Mouse (Mus musculus) G1E (cell line): ENCODE results near the gene Sec22b. TPM values are rescaled to one million over a fixed set of nuclear protein-coding genes. Genes with fewer than 3 reads are reported as not detected.

Experiments used
- ATAC-seq: 2 replicates; pipeline ENCODE4 v1.8.0; 2016; ENCODE audit warnings: mild to moderate bottlenecking; ENCODE audit not compliant: insufficient number of reproducible peaks, poor library complexity, low FRiP score, severe bottlenecking; ENCODE audit errors: extremely low read depth
- DNase-seq: peaks from one replicate; pipeline ENCODE4 v3.0.0; 2012; ENCODE audit warnings: low spot score
- H3K27me3 ChIP-seq: 2 replicates; pipeline ENCODE4 v1.6.1; 2012; ENCODE audit warnings: mild to moderate bottlenecking, low read length, inconsistent platforms; ENCODE audit not compliant: insufficient read depth
- H3K36me3 ChIP-seq: replicated peaks from 2 replicates; pipeline ENCODE3; 2012; ENCODE audit warnings: mild to moderate bottlenecking, inconsistent platforms
- H3K4me1 ChIP-seq: 2 replicates; pipeline ENCODE4 v1.6.1; 2012; ENCODE audit warnings: low read depth, low read length, inconsistent platforms, mixed read lengths; ENCODE audit not compliant: insufficient read depth
- H3K4me3 ChIP-seq: 2 replicates; pipeline ENCODE4 v1.5.1; 2012; ENCODE audit warnings: low read depth, mild to moderate bottlenecking, inconsistent platforms, low read length, moderate library complexity, mixed read lengths
- H3K9me3 ChIP-seq: replicated peaks from 2 replicates; pipeline ENCODE4 v1.6.1; 2012; ENCODE audit warnings: inconsistent platforms
- CTCF ChIP-seq: IDR thresholded peaks from 2 replicates; pipeline ENCODE4 v1.5.1; 2012; ENCODE audit warnings: low read depth, low read length, inconsistent platforms, mixed read lengths
- GATA1 ChIP-seq: IDR thresholded peaks from 2 replicates; pipeline ENCODE4 v1.6.1; 2012; ENCODE audit warnings: borderline replicate concordance, low read length, inconsistent platforms, mixed read lengths
- GATA2 ChIP-seq: IDR thresholded peaks from 2 replicates; pipeline ENCODE4 v1.6.1; 2012; ENCODE audit warnings: low read depth, low read length, inconsistent platforms, borderline replicate concordance
- POLR2AphosphoS5 ChIP-seq: IDR thresholded peaks from 2 replicates; pipeline ENCODE4 v1.6.1; 2012; ENCODE audit warnings: low read depth, low read length, inconsistent platforms; ENCODE audit not compliant: insufficient replicate concordance
- TAL1 ChIP-seq: conservative IDR thresholded peaks from 2 replicates; pipeline ENCODE4 v1.6.1; 2012; ENCODE audit warnings: low read depth, low read length, inconsistent platforms, mixed read lengths
- polyA plus RNA-seq: library from polyadenylated mRNA; stranded (reverse); fragments of >175 nt; gene quantifications from 2 replicates; pipeline ENCODE4 v1.2.3, GENCODE M21; 2012
- total RNA-seq, 2 experiments: library from RNA; stranded (forward) in 1 of 2; stranded (reverse) in 1 of 2; fragments of 200-1000 nt in 1 of 2; fragments of >200 nt in 1 of 2; fragmentation: Nextera tagmentation in 1 of 2; gene quantifications; 2 replicates each; pipeline ENCODE4 v1.2.3; 2014 to 2017

Gene Sec22b
- total and polyA plus RNA-seq, 3 experiments = 58.3 to 79.6 (median 78.3) TPM

GRCm38 (mm10) chr3:97941440-97942259, 40.7 kb downstream of the Sec22b start:
- H3K4me1 ChIP-seq = no peaks in the 10 kb centered on the region
- H3K4me3 ChIP-seq = no peak overlapping the region
- H3K9me3 ChIP-seq = peaks cover 3% of the 10 kb centered on the region
- no peaks in the 10 kb centered on the region for H3K36me3 ChIP-seq
- no peak for DNase-seq
- TF ChIP-seq GATA1 = no peak
- no peaks in the 10 kb centered on the region for H3K27me3 ChIP-seq
- no peak for ATAC-seq

- Histone ChIP-seq H3K4me3 (no peak overlapping the region), H3K27me3 (no peaks in the 10 kb centered on the region), H3K36me3 (no peaks in the 10 kb centered on the region), H3K4me1 (no peaks in the 10 kb centered on the region), H3K9me3 (peaks cover 3% of the 10 kb centered on the region)
- no peak for DNase-seq
- ATAC-seq = no peak
- TF ChIP-seq CTCF = no peak
- TF ChIP-seq POLR2AphosphoS5 = no peak
- no peak for TF ChIP-seq GATA2
- no peak for TF ChIP-seq TAL1
- no peak for TF ChIP-seq GATA1
Observed at GRCm38 (mm10) chr3:97942260-97942950, 41.4 kb downstream of the Sec22b start.

GRCm38 (mm10) chr3:97944462-97944861, 43.5 kb downstream of the Sec22b start:
- H3K27me3 ChIP-seq = no peaks in the 10 kb centered on the region
- H3K9me3 ChIP-seq = peaks cover 3% of the 10 kb centered on the region
- no peaks in the 10 kb centered on the region for H3K4me1 ChIP-seq
- ATAC-seq (no peak), DNase-seq (no peak)
- TF ChIP-seq POLR2AphosphoS5 = no peak
- no peak for TF ChIP-seq CTCF
- no peak for TF ChIP-seq GATA1
- no peak for TF ChIP-seq GATA2
- no peak for TF ChIP-seq TAL1
- H3K4me3 ChIP-seq = no peak overlapping the region
- H3K36me3 ChIP-seq = no peaks in the 10 kb centered on the region

DNA sequence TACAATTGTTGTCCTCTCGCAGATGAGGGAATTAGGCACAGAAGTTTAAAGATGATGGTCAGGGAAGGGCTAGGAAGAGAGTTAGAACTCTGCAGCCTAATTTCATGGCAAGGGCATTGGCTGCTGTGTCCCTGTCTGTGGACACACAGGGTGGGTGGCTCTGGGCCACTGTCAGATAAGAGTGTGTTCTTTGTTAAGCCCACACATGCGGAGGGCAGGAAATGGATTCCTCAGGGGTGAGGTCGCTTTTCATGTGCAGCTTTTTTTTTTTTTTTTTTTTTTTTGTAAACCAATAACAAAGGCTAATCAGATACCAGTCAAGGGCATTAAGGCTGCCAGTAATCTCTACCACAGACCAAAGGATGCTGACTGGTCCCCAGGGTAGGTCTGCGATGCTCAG, 45.4 kb downstream of the Sec22b start:
- no peaks in the 10 kb centered on the region for H3K27me3 ChIP-seq
- ATAC-seq = no peak
- no peaks in the 10 kb centered on the region for H3K4me1 ChIP-seq
- H3K36me3 ChIP-seq = no peaks in the 10 kb centered on the region
- DNase-seq = no peak
- H3K9me3 ChIP-seq = peaks cover 3% of the 10 kb centered on the region
- TF ChIP-seq TAL1 (no peak), GATA1 (no peak), GATA2 (no peak), CTCF (no peak), POLR2AphosphoS5 (no peak)
- no peak overlapping the region for H3K4me3 ChIP-seq

- Histone ChIP-seq H3K27me3 (no peaks in the 10 kb centered on the region), H3K4me1 (no peaks in the 10 kb centered on the region), H3K4me3 (no peak overlapping the region), H3K9me3 (no peaks in the 10 kb centered on the region), H3K36me3 (no peaks in the 10 kb centered on the region)
- DNase-seq (no peak), ATAC-seq (no peak)
- TF ChIP-seq GATA2 (no peak), TAL1 (no peak), POLR2AphosphoS5 (no peak), CTCF (no peak), GATA1 (no peak)
Observed at GRCm38 (mm10) chr3:97948518-97948917, 47.5 kb downstream of the Sec22b start.

GRCm38 (mm10) chr3:97949946-97950345, 49.0 kb downstream of the Sec22b start:
- Histone ChIP-seq H3K9me3 (peaks cover 2% of the 10 kb centered on the region; the same call in 1 of the 2 replicates), H3K4me1 (no peaks in the 10 kb centered on the region), H3K36me3 (no peaks in the 10 kb centered on the region), H3K4me3 (no peak overlapping the region), H3K27me3 (no peaks in the 10 kb centered on the region)
- ATAC-seq (no peak), DNase-seq (no peak)
- TF ChIP-seq CTCF (no peak), GATA1 (no peak), TAL1 (no peak), GATA2 (no peak), POLR2AphosphoS5 (no peak)
